Comparison of ENCODE assay signal across 9 mouse cellular contexts in the genomic region with DNA sequence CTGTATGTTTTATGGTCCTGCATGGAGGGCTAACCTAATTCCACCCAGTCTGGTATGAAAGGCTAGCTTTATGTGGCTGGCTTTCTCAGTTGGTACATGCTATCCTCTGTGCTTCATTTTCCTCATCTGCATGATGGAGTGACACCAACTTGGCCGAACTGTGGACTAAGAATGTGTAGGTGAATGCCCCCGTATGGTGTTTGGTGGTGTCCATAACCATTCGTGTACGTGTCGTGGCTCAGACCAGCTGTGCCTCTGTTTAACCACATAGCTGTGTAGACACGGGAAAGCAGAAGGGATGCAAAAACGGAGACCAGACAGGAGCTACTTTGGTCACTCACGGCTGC. TPM values are rescaled to one million over a fixed set of nuclear protein-coding genes. Genes with fewer than 3 reads are reported as not detected.
DNase-seq lines count a peak whose midpoint lies in the region; ATAC-seq lines count a peak whose summit lies in the region.
"Not testable (repeated sequence)": the region's sequence is repeated elsewhere in the genome, so short reads cannot be mapped to it uniquely, and the experiment has no call there.
"Had no signal": no experiment of that assay in that cellular context is flagged by ENCODE, and none has a peak within 500 bp of the region (broad histone marks: within the 10 kb centered on the region; RNA-seq: fewer than 3 reads in every experiment).

No protein-coding gene starts in this region.

- H3K4me1 ChIP-seq in embryonic facial prominence, embryonic 11.5 days (ENCODE audit: control insufficient read depth, insufficient read depth, low read length); forebrain, embryonic 15.5 days; hindbrain, embryonic 10.5 days (replicated peaks); kidney, embryonic 14.5 days (ENCODE audit: control insufficient read depth, insufficient read depth, low read length); liver, embryonic 11.5 days (replicated peaks; ENCODE audit: control insufficient read depth, insufficient read depth, low read length); neural tube, embryonic 13.5 days (replicated peaks): not testable (repeated sequence)

- H3K36me3 ChIP-seq in embryonic facial prominence, embryonic 11.5 days (replicated peaks; ENCODE audit: control insufficient read depth, insufficient read depth, low read depth, low read length); forebrain, embryonic 15.5 days; hindbrain, embryonic 10.5 days; kidney, embryonic 14.5 days (ENCODE audit: control insufficient read depth, insufficient read depth, low read length); liver, embryonic 11.5 days (ENCODE audit: control insufficient read depth, insufficient read depth, low read length); neural tube, embryonic 13.5 days: not testable (repeated sequence)

- not testable (repeated sequence) for H3K27ac ChIP-seq in embryonic facial prominence, embryonic 11.5 days (replicated peaks; ENCODE audit: low read depth, low read length); hindbrain, embryonic 10.5 days; kidney, embryonic 14.5 days (ENCODE audit: low read depth, low read length); liver, embryonic 11.5 days (ENCODE audit: low read depth, low read length); neural tube, embryonic 13.5 days (replicated peaks)
- H3K27ac ChIP-seq in forebrain, embryonic 15.5 days (replicated peaks) = peak overlapping the region; percentile 75; the same call in 1 of the 2 replicates

- not testable (repeated sequence) for H3K9me3 ChIP-seq in embryonic facial prominence, embryonic 11.5 days (replicated peaks; ENCODE audit: control insufficient read depth, low read length); forebrain, embryonic 15.5 days; hindbrain, embryonic 10.5 days; kidney, embryonic 14.5 days (ENCODE audit: control insufficient read depth, low read length); liver, embryonic 11.5 days (ENCODE audit: control insufficient read depth, low read length); neural tube, embryonic 13.5 days

- peak overlapping the region; percentile 49 for H3K4me3 ChIP-seq in embryonic facial prominence, embryonic 11.5 days (ENCODE audit: low read depth, low read length)
- H3K4me3 ChIP-seq in forebrain, embryonic 15.5 days = peak overlapping the region; percentile 56
- peak overlapping the region; percentile 62 for H3K4me3 ChIP-seq in hindbrain, embryonic 10.5 days
- H3K4me3 ChIP-seq in kidney, embryonic 14.5 days (ENCODE audit: low read length) = peak overlapping the region; percentile 51; the same call in 1 of the 2 replicates
- peak overlapping the region; percentile 64 for H3K4me3 ChIP-seq in liver, embryonic 11.5 days (ENCODE audit: low read depth, low read length)
- H3K4me3 ChIP-seq in neural tube, embryonic 13.5 days = peak overlapping the region; percentile 54

- H3K9ac ChIP-seq in embryonic facial prominence, embryonic 11.5 days (replicated peaks; ENCODE audit: low read length); kidney, embryonic 14.5 days (ENCODE audit: low read depth, low read length); liver, embryonic 11.5 days (ENCODE audit: low read depth, low read length): not testable (repeated sequence)
- peak overlapping the region; percentile 61 for H3K9ac ChIP-seq in forebrain, embryonic 15.5 days (replicated peaks)
- 0 out of 2 replicates have a peak overlapping the region, but pooled peaks have one; percentile 72 for H3K9ac ChIP-seq in neural tube, embryonic 13.5 days

- DNase-seq in embryonic facial prominence, embryonic 11.5 days (ENCODE audit: low spot score); hindbrain, embryonic 10.5 days (ENCODE audit: low spot score); liver, embryonic 11.5 days (ENCODE audit: low spot score): not testable (repeated sequence)

- H3K4me2 ChIP-seq in embryonic facial prominence, embryonic 11.5 days (ENCODE audit: low read depth, low read length) = peak overlapping the region; percentile 50
- H3K4me2 ChIP-seq in forebrain, embryonic 15.5 days (replicated peaks) = peak overlapping the region; percentile 57
- peak overlapping the region; percentile 56 for H3K4me2 ChIP-seq in kidney, embryonic 14.5 days (replicated peaks; ENCODE audit: low read depth, low read length)
- H3K4me2 ChIP-seq in liver, embryonic 11.5 days = peak overlapping the region; percentile 70
- H3K4me2 ChIP-seq in neural tube, embryonic 13.5 days = peak overlapping the region; percentile 63

- H3K27me3 ChIP-seq in embryonic facial prominence, embryonic 11.5 days (ENCODE audit: control insufficient read depth, insufficient read depth, low read length); forebrain, embryonic 15.5 days; hindbrain, embryonic 10.5 days (ENCODE audit: insufficient read depth, poor library complexity, severe bottlenecking); kidney, embryonic 14.5 days (ENCODE audit: control insufficient read depth, insufficient read depth, low read length); liver, embryonic 11.5 days (replicated peaks; ENCODE audit: control insufficient read depth, insufficient read depth, low read length); neural tube, embryonic 13.5 days: not testable (repeated sequence)

- no CpG with 5 or more reads among the region's 8 CpGs for WGBS in embryonic facial prominence, embryonic 11.5 days
- WGBS in forebrain, embryonic 15.5 days = no CpG with 5 or more reads among the region's 8 CpGs
- 20% methylated on average over 1 of the region's 8 CpGs for WGBS in hindbrain, embryonic 10.5 days
- WGBS in kidney, embryonic 14.5 days = no CpG with 5 or more reads among the region's 8 CpGs
- no CpG with 5 or more reads among the region's 8 CpGs for WGBS in liver, embryonic 11.5 days
- no CpG with 5 or more reads among the region's 8 CpGs for whole genome bisulfite sequencing in neural tube, embryonic 13.5 days

- ATAC-seq in embryonic facial prominence, embryonic 11.5 days (replicated peaks; ENCODE audit: insufficient number of reproducible peaks, low FRiP score, low TSS enrichment, low read depth) = peak; percentile 14; the same call in 1 of the 2 replicates
- peak; percentile 33 for ATAC-seq in forebrain, embryonic 15.5 days (replicated peaks)
- peak; percentile 9; the same call in 1 of the 2 replicates for ATAC-seq in kidney, embryonic 14.5 days (ENCODE audit: low FRiP score, low TSS enrichment)
- not testable (repeated sequence) for ATAC-seq in liver, embryonic 11.5 days (replicated peaks; ENCODE audit: low FRiP score)
- ATAC-seq in megakaryocyte-erythroid progenitor cell, adult 5-6 weeks (replicated peaks; ENCODE audit: low FRiP score, low TSS enrichment, poor library complexity, severe bottlenecking) = peak; percentile 0; the same call in 1 of the 2 replicates
- peak; percentile 1; the same call in 1 of the 2 replicates for ATAC-seq in neural tube, embryonic 13.5 days (ENCODE audit: low read depth)

RNA-seq across cellular contexts. Expression of gene Rsph3b, which starts 0.9 kb away (rescaled TPM):
- 36.7 and 37.3 TPM in 2 replicates for polyA plus RNA-seq in embryonic facial prominence, embryonic 11.5 days (2014; fragmentation: Nextera tagmentation; extraction: Ambion mirVana)
- 48.2 and 51.7 TPM in 2 replicates for polyA plus RNA-seq in forebrain, embryonic 15.5 days (2015; fragmentation: Nextera tagmentation; extraction: Ambion mirVana)
- polyA plus RNA-seq in hindbrain, embryonic 10.5 days (2016; fragmentation: Nextera tagmentation; extraction: Ambion mirVana) = 36.4 and 43.4 TPM in 2 replicates
- polyA plus RNA-seq in kidney, embryonic 14.5 days (2014; fragmentation: Nextera tagmentation; extraction: Ambion mirVana) = 38.6 and 45.0 TPM in 2 replicates
- 28.1 and 29.6 TPM in 2 replicates for polyA plus RNA-seq in liver, embryonic 11.5 days (2014; fragmentation: Nextera tagmentation; extraction: Ambion mirVana)
- total RNA-seq in megakaryocyte-erythroid progenitor cell, adult 5-6 weeks (2014; fragmentation: Nextera tagmentation) = 25.6 and 30.5 TPM in 2 replicates
- 40.8 and 42.2 TPM in 2 replicates for total RNA-seq in megakaryocyte-erythroid progenitor cell, adult 5-6 weeks (2017)
- polyA plus RNA-seq in neural tube, embryonic 13.5 days (2015; fragmentation: Nextera tagmentation; extraction: Ambion mirVana) = 49.8 and 56.1 TPM in 2 replicates

RNA-seq across cellular contexts. Expression of gene Tagap1, which starts 13.3 kb away (rescaled TPM):
- 63.1 and 70.3 TPM in 2 replicates for polyA plus RNA-seq in embryonic facial prominence, embryonic 11.5 days (2014; fragmentation: Nextera tagmentation; extraction: Ambion mirVana)
- 46.1 and 48.1 TPM in 2 replicates for polyA plus RNA-seq in forebrain, embryonic 15.5 days (2015; fragmentation: Nextera tagmentation; extraction: Ambion mirVana)
- 49.7 and 50.6 TPM in 2 replicates for polyA plus RNA-seq in hindbrain, embryonic 10.5 days (2016; fragmentation: Nextera tagmentation; extraction: Ambion mirVana)
- 59.9 and 80.2 TPM in 2 replicates for polyA plus RNA-seq in kidney, embryonic 14.5 days (2014; fragmentation: Nextera tagmentation; extraction: Ambion mirVana)
- 36.4 TPM in 2 replicates for polyA plus RNA-seq in liver, embryonic 11.5 days (2014; fragmentation: Nextera tagmentation; extraction: Ambion mirVana)
- total RNA-seq in megakaryocyte-erythroid progenitor cell, adult 5-6 weeks (2014; fragmentation: Nextera tagmentation) = 43.6 and 70.2 TPM in 2 replicates
- total RNA-seq in megakaryocyte-erythroid progenitor cell, adult 5-6 weeks (2017) = 35.9 and 36.3 TPM in 2 replicates
- polyA plus RNA-seq in neural tube, embryonic 13.5 days (2015; fragmentation: Nextera tagmentation; extraction: Ambion mirVana) = 50.0 and 50.7 TPM in 2 replicates

RNA-seq across cellular contexts. Expression of gene Rnaset2b, which starts 22.8 kb away (rescaled TPM):
- 148 and 153 TPM in 2 replicates for polyA plus RNA-seq in embryonic facial prominence, embryonic 11.5 days (2014; fragmentation: Nextera tagmentation; extraction: Ambion mirVana)
- 85.4 and 96.0 TPM in 2 replicates for polyA plus RNA-seq in forebrain, embryonic 15.5 days (2015; fragmentation: Nextera tagmentation; extraction: Ambion mirVana)
- 116 and 118 TPM in 2 replicates for polyA plus RNA-seq in hindbrain, embryonic 10.5 days (2016; fragmentation: Nextera tagmentation; extraction: Ambion mirVana)
- polyA plus RNA-seq in kidney, embryonic 14.5 days (2014; fragmentation: Nextera tagmentation; extraction: Ambion mirVana) = 256 and 257 TPM in 2 replicates
- polyA plus RNA-seq in liver, embryonic 11.5 days (2014; fragmentation: Nextera tagmentation; extraction: Ambion mirVana) = 138 and 150 TPM in 2 replicates
- total RNA-seq in megakaryocyte-erythroid progenitor cell, adult 5-6 weeks (2014; fragmentation: Nextera tagmentation) = 123 and 163 TPM in 2 replicates
- total RNA-seq in megakaryocyte-erythroid progenitor cell, adult 5-6 weeks (2017) = 276 and 277 TPM in 2 replicates
- polyA plus RNA-seq in neural tube, embryonic 13.5 days (2015; fragmentation: Nextera tagmentation; extraction: Ambion mirVana) = 95.7 and 102 TPM in 2 replicates

RNA-seq across cellular contexts. Expression of gene Gm49721, which starts 31.1 kb away (rescaled TPM):
- 0.24 TPM in 1 of 2 replicates, not detected in the other for polyA plus RNA-seq in embryonic facial prominence, embryonic 11.5 days (2014; fragmentation: Nextera tagmentation; extraction: Ambion mirVana)
- 0.20 and 0.42 TPM in 2 replicates for polyA plus RNA-seq in forebrain, embryonic 15.5 days (2015; fragmentation: Nextera tagmentation; extraction: Ambion mirVana)
- 0.17 and 0.22 TPM in 2 replicates for polyA plus RNA-seq in hindbrain, embryonic 10.5 days (2016; fragmentation: Nextera tagmentation; extraction: Ambion mirVana)
- polyA plus RNA-seq in kidney, embryonic 14.5 days (2014; fragmentation: Nextera tagmentation; extraction: Ambion mirVana) = 0.16 TPM in 1 of 2 replicates, not detected in the other
- polyA plus RNA-seq in liver, embryonic 11.5 days (2014; fragmentation: Nextera tagmentation; extraction: Ambion mirVana) = 0.12 TPM in 1 of 2 replicates, not detected in the other
- total RNA-seq in megakaryocyte-erythroid progenitor cell, adult 5-6 weeks (2014; fragmentation: Nextera tagmentation) = not detected in 2 replicates
- not detected in 2 replicates for total RNA-seq in megakaryocyte-erythroid progenitor cell, adult 5-6 weeks (2017)
- 0.47 TPM in 1 of 2 replicates, not detected in the other for polyA plus RNA-seq in neural tube, embryonic 13.5 days (2015; fragmentation: Nextera tagmentation; extraction: Ambion mirVana)
- total RNA-seq: gastrocnemius, postnatal 10 days; heart, postnatal 14 days had no signal
